Mouse (Mus musculus) forebrain, embryonic 11.5 days (tissue): ENCODE results near the gene Lama1. TPM values are rescaled to one million over a fixed set of nuclear protein-coding genes. Genes with fewer than 3 reads are reported as not detected.

ENCODE experiments used
- ATAC-seq: fragments of 200-750 bp; cut with Nextera tagmentation; replicated peaks from 2 replicates; pipeline ENCODE4 v1.8.0; 2017; ENCODE audit warnings: moderate TSS enrichment; ENCODE audit not compliant: low FRiP score
- DNase-seq: peaks from one replicate; pipeline ENCODE4 v3.0.0-alpha.2; 2017; ENCODE audit warnings: low spot score
- H3K27ac ChIP-seq: fragments of 300-500 bp; sonication (generic); 2 replicates; pipeline ENCODE4 v1.5.1; 2014; ENCODE audit warnings: low read depth, low read length
- H3K27me3 ChIP-seq: fragments of 300-500 bp; sonication (generic); 2 replicates; pipeline ENCODE4 v1.6.1; 2014; ENCODE audit warnings: mild to moderate bottlenecking, low read length, mixed read lengths; ENCODE audit not compliant: control insufficient read depth, insufficient read depth
- H3K36me3 ChIP-seq: fragments of 300-500 bp; sonication (generic); 2 replicates; pipeline ENCODE4 v1.6.1; 2014; ENCODE audit warnings: mild to moderate bottlenecking, low read length, moderate library complexity, mixed read lengths; ENCODE audit not compliant: control insufficient read depth, insufficient read depth
- H3K4me1 ChIP-seq: fragments of 300-500 bp; sonication (generic); replicated peaks from 2 replicates; pipeline ENCODE4 v1.6.1; 2014; ENCODE audit warnings: low read length, mixed read lengths; ENCODE audit not compliant: control insufficient read depth, insufficient read depth
- H3K4me2 ChIP-seq: fragments of 300-500 bp; sonication (generic); 2 replicates; pipeline ENCODE4 v1.6.1; 2014; ENCODE audit warnings: low read depth, mild to moderate bottlenecking, low read length, moderate library complexity, mixed read lengths; ENCODE audit not compliant: severe bottlenecking
- H3K4me3 ChIP-seq: fragments of 300-500 bp; sonication (generic); 2 replicates; pipeline ENCODE4 v1.5.1; 2014; ENCODE audit warnings: low read depth, low read length
- H3K9ac ChIP-seq: fragments of 300-500 bp; sonication (generic); 2 replicates; pipeline ENCODE4 v1.6.1; 2014; ENCODE audit warnings: low read length
- H3K9me3 ChIP-seq: fragments of 300-500 bp; sonication (generic); 2 replicates; pipeline ENCODE4 v1.6.1; 2016; ENCODE audit warnings: low read length, mixed read lengths; ENCODE audit not compliant: control insufficient read depth
- WGBS: fragments of 180-500 bp; shearing (Covaris S2); extraction: QIAGEN DNeasy Blood & Tissue Kit; methylation state at CpG from one replicate; pipeline ENCODE4 v1.1.7; 2014; 5-methylcytosine and 5-hydroxymethylcytosine counted together
- polyA plus RNA-seq: library from polyadenylated mRNA; unstranded; fragments of >200 nt; fragmentation: Nextera tagmentation; extraction: Ambion mirVana; gene quantifications from 2 replicates; pipeline ENCODE4 v1.2.1, GENCODE M21; 2014

Lama1 gene
- polyA plus RNA-seq, 1 experiment from 2014 or later = 31.5 TPM

- no peak overlapping the region for H3K27ac ChIP-seq
- no peaks in the 10 kb centered on the region; the same call in 1 of the 2 replicates for H3K4me1 ChIP-seq
- no peak for DNase-seq
- H3K9me3 ChIP-seq = no peaks in the 10 kb centered on the region
- H3K4me3 ChIP-seq = no peak overlapping the region
- WGBS = 91% methylated on average over 3 of the region's 3 CpGs
- no peak overlapping the region for H3K4me2 ChIP-seq
- no peak overlapping the region for H3K9ac ChIP-seq
- no peak for ATAC-seq
- H3K36me3 ChIP-seq = no peaks in the 10 kb centered on the region
- H3K27me3 ChIP-seq = no peaks in the 10 kb centered on the region
Observed at GRCm38 (mm10) chr17:67864912-67865311, 167.9 kb downstream of the Lama1 start.

- Histone ChIP-seq H3K27ac (no peak overlapping the region), H3K9ac (no peak overlapping the region), H3K36me3 (no peaks in the 10 kb centered on the region), H3K4me2 (no peak overlapping the region), H3K27me3 (no peaks in the 10 kb centered on the region), H3K9me3 (no peaks in the 10 kb centered on the region), H3K4me3 (no peak overlapping the region), H3K4me1 (no peaks in the 10 kb centered on the region; the same call in 1 of the 2 replicates)
- no peak for DNase-seq
- ATAC-seq = no peak
- 71% methylated on average over 9 of the region's 9 CpGs for WGBS
Observed at GRCm38 (mm10) chr17:67866026-67866425, 169.0 kb downstream of the Lama1 start.

GRCm38 (mm10) chr17:67866541-67867241 is 169.6 kb downstream of the Lama1 start:
- WGBS = 71% methylated on average over 20 of the region's 20 CpGs
- Histone ChIP-seq H3K4me2 (no peak overlapping the region), H3K9me3 (no peaks in the 10 kb centered on the region), H3K27ac (no peak overlapping the region), H3K4me3 (no peak overlapping the region), H3K36me3 (no peaks in the 10 kb centered on the region), H3K27me3 (no peaks in the 10 kb centered on the region), H3K4me1 (no peaks in the 10 kb centered on the region; the same call in 1 of the 2 replicates), H3K9ac (no peak overlapping the region)
- DNase-seq (no peak), ATAC-seq (no peak)

GRCm38 (mm10) chr17:67869731-67870601 is 172.9 kb downstream of the Lama1 start:
- ATAC-seq (peak; percentile 73), DNase-seq (peak; percentile 80)
- no peak overlapping the region for H3K27ac ChIP-seq
- H3K4me2 ChIP-seq = no peak overlapping the region
- H3K9me3 ChIP-seq = no peaks in the 10 kb centered on the region
- H3K4me1 ChIP-seq = no peaks in the 10 kb centered on the region; the same call in 1 of the 2 replicates
- H3K9ac ChIP-seq = no peak overlapping the region
- no peaks in the 10 kb centered on the region for H3K27me3 ChIP-seq
- H3K4me3 ChIP-seq = no peak overlapping the region
- 73% methylated on average over 23 of the region's 23 CpGs for WGBS
- H3K36me3 ChIP-seq = no peaks in the 10 kb centered on the region

Other genes starting within 250 kb of the Lama1 start
- gene Lrrc30, start 64.5 kb upstream of the Lama1 start, polyA plus RNA-seq = not detected in 2 replicates